Mouse (Mus musculus) liver, postnatal 0 days (tissue): Measurements from ENCODE around the gene She. TPM values are rescaled to one million over a fixed set of nuclear protein-coding genes. Genes with fewer than 3 reads are reported as not detected.

Source experiments
- ATAC-seq: fragments of 200-750 bp; cut with Nextera tagmentation; 2 replicates; pipeline ENCODE4 v1.8.0; 2017; ENCODE audit warnings: mild to moderate bottlenecking, moderate library complexity
- DNase-seq: peaks from one replicate; pipeline ENCODE4 v3.0.0-alpha.2; 2016
- H3K27ac ChIP-seq: fragments of 300-500 bp; sonication (generic); 2 replicates; pipeline ENCODE4 v1.5.1; 2014; ENCODE audit warnings: antibody characterized with exemption, moderate library complexity, mild to moderate bottlenecking, low read depth
- H3K27me3 ChIP-seq: fragments of 300-500 bp; sonication (generic); 2 replicates; pipeline ENCODE4 v1.6.1; 2014; ENCODE audit warnings: low read length, control low read depth, mixed read lengths; ENCODE audit not compliant: insufficient read depth
- H3K36me3 ChIP-seq: fragments of 300-500 bp; sonication (generic); replicated peaks from 2 replicates; pipeline ENCODE4 v1.6.1; 2014; ENCODE audit warnings: mild to moderate bottlenecking, control low read depth, low read length, moderate library complexity, mixed read lengths; ENCODE audit not compliant: insufficient read depth
- H3K4me1 ChIP-seq: fragments of 300-500 bp; sonication (generic); 2 replicates; pipeline ENCODE4 v1.6.1; 2014; ENCODE audit warnings: antibody characterized with exemption, mild to moderate bottlenecking, control low read depth; ENCODE audit not compliant: insufficient read depth
- H3K4me2 ChIP-seq: fragments of 300-500 bp; sonication (generic); 2 replicates; pipeline ENCODE4 v1.6.1; 2014; ENCODE audit warnings: low read depth, mild to moderate bottlenecking, low read length, moderate library complexity, mixed read lengths
- H3K4me3 ChIP-seq: fragments of 300-500 bp; sonication (generic); 2 replicates; pipeline ENCODE4 v1.5.1; 2014; ENCODE audit warnings: low read depth, low read length
- H3K9ac ChIP-seq: fragments of 300-500 bp; sonication (generic); replicated peaks from 2 replicates; pipeline ENCODE4 v1.6.1; 2014; ENCODE audit warnings: mild to moderate bottlenecking, moderate library complexity
- H3K9me3 ChIP-seq: fragments of 300-500 bp; sonication (generic); 2 replicates; pipeline ENCODE4 v1.6.1; 2016; ENCODE audit warnings: mild to moderate bottlenecking, control low read depth, low read length, mixed read lengths
- CTCF ChIP-seq: sonication (generic); IDR thresholded peaks from 2 replicates; pipeline ENCODE4 v1.5.1; 2016; ENCODE audit warnings: antibody characterized with exemption, low read depth
- EP300 ChIP-seq: IDR thresholded peaks from 2 replicates; pipeline ENCODE4 v1.6.1; 2016; ENCODE audit warnings: antibody characterized with exemption, low read depth, mild to moderate bottlenecking
- WGBS: fragments of 180-500 bp; shearing (Covaris S2); extraction: QIAGEN DNeasy Blood & Tissue Kit; methylation state at CpG from one replicate; pipeline ENCODE4 v1.1.7; 2014; ENCODE audit not compliant: insufficient replicate concordance; 5-methylcytosine and 5-hydroxymethylcytosine counted together
- polyA plus RNA-seq: library from polyadenylated mRNA; unstranded; fragments of >200 nt; fragmentation: Nextera tagmentation; extraction: Ambion mirVana; gene quantifications from 2 replicates; pipeline ENCODE4 v1.2.1, GENCODE M21; 2015

She gene
- polyA plus RNA-seq, 1 experiment from 2014 or later = 1.00 TPM

- H3K4me2 ChIP-seq = no peak overlapping the region
- no peak overlapping the region for H3K4me3 ChIP-seq
- H3K36me3 ChIP-seq = no peaks in the 10 kb centered on the region
- ATAC-seq (no peak), DNase-seq (no peak)
- H3K9ac ChIP-seq = no peak overlapping the region
- peaks cover 3% of the 10 kb centered on the region; the same call in 1 of the 2 replicates for H3K4me1 ChIP-seq
- no peaks in the 10 kb centered on the region for H3K27me3 ChIP-seq
- 0 out of 2 replicates have a peak, but pooled peaks cover 3% of the 10 kb centered on the region for H3K9me3 ChIP-seq
- 76% methylated on average over 15 of the region's 15 CpGs for WGBS
- H3K27ac ChIP-seq = no peak overlapping the region
- TF ChIP-seq CTCF (no peak), EP300 (no peak)
These were observed 28.3 kb upstream of the She start for GRCm38 (mm10) chr3:89802876-89803275.

DNA sequence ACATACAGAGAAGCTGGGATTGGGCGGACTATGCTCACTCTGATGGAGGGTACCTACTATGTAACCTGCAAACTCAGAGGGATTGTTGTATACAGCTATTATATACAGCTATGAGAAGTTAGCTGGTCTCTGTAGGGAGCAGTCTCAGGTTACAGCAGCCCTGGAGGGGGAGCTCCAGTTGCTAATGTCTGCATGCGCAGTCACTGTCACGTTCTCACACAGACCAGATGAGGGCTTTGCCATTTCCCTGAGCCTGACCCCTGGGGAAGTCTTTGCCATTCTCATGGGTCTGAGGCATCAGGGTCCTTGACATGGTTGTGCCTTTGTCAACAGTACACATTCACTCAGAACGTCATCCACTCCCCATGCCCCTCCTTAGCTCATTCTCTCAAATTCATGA is 26.0 kb upstream of the She start:
- Histone ChIP-seq H3K4me1 (peaks cover 7% of the 10 kb centered on the region), H3K27ac (no peak overlapping the region), H3K36me3 (no peaks in the 10 kb centered on the region), H3K4me2 (no peak overlapping the region), H3K27me3 (no peaks in the 10 kb centered on the region), H3K9ac (no peak overlapping the region), H3K9me3 (0 out of 2 replicates have a peak, but pooled peaks cover 3% of the 10 kb centered on the region), H3K4me3 (no peak overlapping the region)
- DNase-seq (no peak), ATAC-seq (no peak)
- 68% methylated on average over 4 of the region's 4 CpGs for WGBS
- TF ChIP-seq CTCF = no peak

DNA sequence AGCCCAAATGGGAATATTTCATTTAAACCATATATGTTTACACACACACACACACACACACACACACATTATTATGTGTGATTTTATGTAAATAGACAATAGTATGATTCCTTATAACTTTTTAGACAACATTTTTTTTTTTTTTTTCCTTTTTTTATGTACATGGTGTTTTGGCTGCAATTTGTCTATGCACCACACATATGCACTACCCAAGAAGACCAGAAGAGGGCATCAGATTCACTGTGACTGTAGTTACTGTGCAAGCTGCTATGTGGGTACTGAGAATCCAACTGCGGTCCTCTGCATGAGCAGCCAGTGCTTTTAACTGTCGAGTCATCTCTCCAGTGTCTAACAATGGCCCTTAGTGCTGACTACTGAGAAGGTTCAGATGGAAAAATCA is 24.4 kb upstream of the She start:
- no peak overlapping the region for H3K9ac ChIP-seq
- 0 out of 2 replicates have a peak, but pooled peaks cover 3% of the 10 kb centered on the region for H3K9me3 ChIP-seq
- WGBS = 93% methylated on average over 2 of the region's 2 CpGs
- H3K4me1 ChIP-seq = peaks cover 7% of the 10 kb centered on the region
- no peaks in the 10 kb centered on the region for H3K27me3 ChIP-seq
- ATAC-seq (no peak), DNase-seq (no peak)
- TF ChIP-seq EP300 (no peak), CTCF (peak; percentile 56)
- H3K36me3 ChIP-seq = no peaks in the 10 kb centered on the region
- no peak overlapping the region for H3K27ac ChIP-seq
- no peak overlapping the region for H3K4me2 ChIP-seq
- no peak overlapping the region for H3K4me3 ChIP-seq

- Histone ChIP-seq H3K4me1 (peaks cover 7% of the 10 kb centered on the region), H3K27me3 (no peaks in the 10 kb centered on the region), H3K4me2 (no peak overlapping the region), H3K9me3 (0 out of 2 replicates have a peak, but pooled peaks cover 3% of the 10 kb centered on the region), H3K9ac (no peak overlapping the region), H3K36me3 (no peaks in the 10 kb centered on the region), H3K4me3 (no peak overlapping the region), H3K27ac (no peak overlapping the region)
- ATAC-seq (no peak), DNase-seq (no peak)
- WGBS = 85% methylated on average over 3 of the region's 3 CpGs
- TF ChIP-seq EP300 (no peak), CTCF (no peak)
These were observed 24.0 kb upstream of the She start for GRCm38 (mm10) chr3:89807171-89807570.

DNA sequence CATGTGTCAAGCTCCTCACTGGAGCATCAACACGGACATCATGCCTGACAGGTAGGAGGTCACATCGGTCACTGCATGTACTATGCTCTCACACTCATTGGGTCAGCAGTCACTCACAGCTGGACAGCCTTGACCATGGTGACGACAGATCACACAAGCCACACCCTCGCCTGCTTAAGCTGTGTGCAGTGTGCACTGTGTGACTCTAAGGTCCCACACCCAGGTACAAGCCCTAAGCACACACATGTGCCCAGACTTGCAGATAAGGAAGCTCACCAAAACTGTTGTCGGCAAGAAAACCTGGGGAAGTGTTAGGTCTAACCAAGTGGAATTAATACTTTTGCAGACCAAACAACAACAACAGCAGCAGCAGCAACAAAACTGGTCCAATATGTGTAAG is 23.3 kb upstream of the She start:
- Histone ChIP-seq H3K4me2 (peak overlapping the region; percentile 62), H3K4me1 (peaks cover 7% of the 10 kb centered on the region), H3K27me3 (0 out of 2 replicates have a peak, but pooled peaks cover 5% of the 10 kb centered on the region), H3K9ac (peak overlapping the region; percentile 34; the same call in 1 of the 2 replicates), H3K4me3 (no peak overlapping the region), H3K9me3 (0 out of 2 replicates have a peak, but pooled peaks cover 3% of the 10 kb centered on the region), H3K27ac (peak overlapping the region; percentile 83), H3K36me3 (no peaks in the 10 kb centered on the region)
- 58% methylated on average over 5 of the region's 5 CpGs for WGBS
- no peak for DNase-seq
- ATAC-seq = peak; percentile 84
- TF ChIP-seq CTCF (no peak), EP300 (no peak)

- 0 out of 2 replicates have a peak overlapping the region, but pooled peaks have one; percentile 17 for H3K4me3 ChIP-seq
- ATAC-seq (peak; percentile 90), DNase-seq (peak; percentile 76)
- H3K9me3 ChIP-seq = 0 out of 2 replicates have a peak, but pooled peaks cover 3% of the 10 kb centered on the region
- H3K9ac ChIP-seq = no peak overlapping the region; the same call in 1 of the 2 replicates
- H3K4me2 ChIP-seq = peak overlapping the region; percentile 62
- peaks cover 7% of the 10 kb centered on the region for H3K4me1 ChIP-seq
- 45% methylated on average over 9 of the region's 9 CpGs for WGBS
- peak overlapping the region; percentile 83; the same call in 1 of the 2 replicates for H3K27ac ChIP-seq
- no peaks in the 10 kb centered on the region for H3K36me3 ChIP-seq
- H3K27me3 ChIP-seq = 0 out of 2 replicates have a peak, but pooled peaks cover 5% of the 10 kb centered on the region
- TF ChIP-seq EP300 (no peak), CTCF (no peak)
These were observed 22.5 kb upstream of the She start for GRCm38 (mm10) chr3:89808638-89809037.
